Mouse (Mus musculus) induced T-regulatory cell, adult 2 months (primary cell): ENCODE measurements at regions not wholly inside any gene's neighbourhood (a gene's known extent, or its start where the extent isn't known, plus 50 kb on each side); places are given as distances from the start of the nearest gene placed in this dataset.

Experiments
- DNase-seq: peaks from one replicate; pipeline ENCODE4 v3.0.0-alpha.2; 2012; ENCODE audit warnings: low read depth

DNA sequence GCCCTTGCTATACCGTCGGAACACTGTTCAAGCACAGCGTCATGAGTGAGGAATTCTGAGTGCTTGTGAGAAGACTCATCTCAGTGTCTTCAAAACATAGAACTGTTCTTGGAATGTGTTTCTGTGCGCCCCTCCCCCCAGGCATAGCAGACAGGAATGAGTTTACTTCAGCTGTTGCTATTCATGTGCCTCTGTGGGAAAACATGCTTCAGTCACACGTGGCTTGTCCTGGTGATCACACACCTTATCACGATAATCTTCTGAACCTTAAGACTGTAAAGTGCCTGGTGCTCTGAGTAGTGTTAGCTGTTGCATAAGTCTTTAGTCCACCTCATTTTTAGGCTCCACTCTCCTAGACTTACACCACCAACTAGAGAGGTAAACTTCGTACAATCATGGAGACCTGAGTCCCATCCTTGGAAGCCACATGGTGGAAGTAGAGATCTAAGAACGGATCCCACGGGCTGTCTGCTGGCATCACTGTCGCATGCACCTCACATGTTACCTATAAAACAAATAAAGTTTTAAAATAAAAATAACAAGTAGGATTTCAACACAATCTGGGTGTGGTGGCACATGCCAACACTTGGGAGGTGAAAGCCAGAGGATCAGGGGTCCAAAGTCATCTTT, 1143.8 kb downstream of the 4930447A16Rik start:
- DNase-seq: no peak

DNA sequence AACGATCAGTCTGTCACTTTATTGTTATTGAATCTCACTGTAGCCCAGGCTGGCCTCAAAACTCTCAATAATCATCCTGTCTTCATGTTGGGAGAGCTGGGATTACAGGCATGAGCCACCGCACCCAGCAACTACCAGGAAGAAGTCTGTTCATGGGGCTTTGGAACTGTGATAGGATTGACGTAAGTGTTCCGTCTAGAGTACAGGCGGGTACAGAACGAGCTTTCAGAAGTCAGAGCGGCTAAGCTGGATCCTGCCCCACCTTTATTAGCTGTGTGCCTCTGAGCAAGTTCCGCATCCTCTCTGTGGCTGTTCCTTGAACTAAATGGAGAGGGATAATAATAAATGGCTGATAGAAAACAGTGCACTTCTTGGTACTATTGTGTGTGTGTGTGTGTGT, 1144.8 kb downstream of the 4930447A16Rik start:
- DNase-seq: no peak

DNA sequence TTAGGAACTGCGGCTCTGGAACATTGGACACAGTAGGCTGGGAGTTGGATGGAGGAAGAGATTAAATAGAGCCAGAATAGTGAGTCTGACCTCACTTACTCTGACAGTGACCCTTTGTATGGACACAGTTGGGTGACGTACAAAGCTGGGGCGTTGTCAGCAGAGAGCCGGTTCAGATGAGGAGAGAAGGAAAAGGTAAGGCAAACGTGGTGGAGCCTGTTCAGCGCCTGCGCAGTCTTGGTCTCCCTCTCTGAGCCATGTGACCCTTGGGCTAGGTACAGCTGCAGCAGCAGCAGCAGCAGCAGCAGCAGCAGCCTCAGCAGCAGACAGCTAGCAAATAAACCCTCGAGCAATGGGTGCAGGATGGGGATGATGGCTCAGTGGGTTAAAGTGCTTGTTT, 1145.4 kb downstream of the 4930447A16Rik start:
- DNase-seq: no peak

DNA sequence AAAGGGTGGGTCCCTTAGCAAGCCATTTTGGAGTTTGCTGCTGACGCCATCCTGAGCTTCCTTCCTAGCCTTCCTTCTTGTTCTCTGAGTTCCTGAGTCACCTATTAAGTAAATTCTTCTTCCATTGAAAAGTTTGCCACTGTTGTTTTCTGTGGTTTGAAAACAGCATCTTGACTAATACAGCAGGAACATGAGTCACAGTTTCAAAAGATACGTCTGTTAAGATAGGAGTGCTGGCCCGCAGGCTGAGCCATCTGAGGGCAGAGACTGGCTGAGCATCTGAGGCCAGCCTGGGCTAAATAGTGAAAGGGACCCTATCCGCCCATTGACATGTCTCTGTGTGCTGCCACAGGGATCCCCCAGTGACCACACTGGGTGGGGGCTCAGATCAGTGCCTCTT, 1147.3 kb downstream of the 4930447A16Rik start:
- DNase-seq: no peak

DNA sequence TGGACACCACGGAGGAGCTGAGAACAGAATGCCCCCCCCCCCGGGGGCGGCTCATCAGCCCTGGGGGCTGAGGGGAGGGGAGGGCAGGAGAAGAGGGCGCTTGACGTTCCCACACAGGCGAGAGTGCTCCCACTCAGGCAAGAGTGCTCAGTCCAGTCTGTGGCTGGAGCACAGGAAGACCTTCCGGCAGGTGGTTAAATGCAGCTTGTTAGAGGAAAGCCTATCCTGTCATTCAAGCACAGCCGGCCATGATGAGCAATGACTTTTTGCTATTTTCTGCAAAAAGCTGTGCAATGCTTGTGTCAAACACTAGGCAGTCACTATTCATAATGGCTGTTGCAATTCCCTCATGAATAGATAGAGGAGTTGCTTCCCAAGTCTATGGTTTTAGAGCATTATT, 1149.1 kb downstream of the 4930447A16Rik start:
- DNase-seq: no peak

DNA sequence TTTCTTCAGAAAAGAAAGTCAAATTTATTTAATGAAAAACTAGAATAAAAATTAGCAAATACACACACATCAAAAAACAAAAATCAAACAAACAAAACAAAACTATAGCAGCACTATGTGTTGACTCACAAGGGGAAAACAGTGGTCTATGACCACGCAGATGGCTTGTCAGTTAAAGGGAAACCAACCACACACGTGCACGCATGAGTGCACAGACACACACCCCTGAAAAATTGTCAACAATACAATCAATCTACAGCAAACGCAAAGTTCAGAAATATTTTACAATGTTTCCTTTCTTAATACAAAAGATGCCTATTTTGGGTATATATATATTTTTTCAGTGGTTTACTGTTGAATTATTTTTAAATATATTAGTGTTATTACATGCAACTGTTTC, 1149.9 kb downstream of the 4930447A16Rik start:
- peak; percentile 29 for DNase-seq

DNA sequence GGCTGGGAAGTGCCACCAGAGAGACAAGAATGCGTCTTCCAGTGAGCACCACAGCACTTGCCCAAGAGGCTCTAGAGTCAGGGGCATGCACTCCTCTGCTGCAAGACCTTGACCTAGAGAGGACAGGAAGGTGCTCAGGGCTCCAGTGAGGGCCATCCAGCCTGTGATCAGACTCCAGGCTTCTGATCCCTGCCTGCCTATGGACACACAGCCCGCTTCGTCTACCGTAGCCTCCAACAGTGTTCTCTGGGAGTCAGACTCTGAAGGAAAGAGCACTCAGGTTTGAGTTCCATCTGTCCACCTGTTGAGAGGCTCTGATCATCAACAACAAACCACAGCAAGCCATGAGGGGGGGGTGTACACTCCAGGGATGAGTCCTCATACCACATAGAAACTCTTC, 1152.3 kb downstream of the 4930447A16Rik start:
- no peak for DNase-seq

DNA sequence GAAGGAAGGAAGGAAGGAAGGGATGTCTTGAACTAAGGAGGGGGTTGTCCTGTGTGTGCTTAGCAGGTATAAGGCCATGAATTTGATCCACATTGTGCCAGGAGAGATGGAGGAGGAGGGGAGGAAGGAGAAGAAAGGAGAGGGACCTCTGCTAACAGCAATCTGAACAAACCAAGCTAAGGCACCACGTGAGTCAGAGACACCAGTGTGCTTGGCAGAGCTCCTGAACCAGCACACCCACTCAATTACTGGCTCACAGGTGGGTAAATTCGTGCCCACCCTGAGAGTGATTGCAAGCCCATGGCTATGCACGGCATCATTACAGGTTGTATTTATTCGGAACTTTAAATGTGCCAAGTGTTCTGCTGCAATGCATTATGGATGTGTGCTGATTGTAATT, 1154.1 kb downstream of the 4930447A16Rik start:
- DNase-seq: no peak

DNA sequence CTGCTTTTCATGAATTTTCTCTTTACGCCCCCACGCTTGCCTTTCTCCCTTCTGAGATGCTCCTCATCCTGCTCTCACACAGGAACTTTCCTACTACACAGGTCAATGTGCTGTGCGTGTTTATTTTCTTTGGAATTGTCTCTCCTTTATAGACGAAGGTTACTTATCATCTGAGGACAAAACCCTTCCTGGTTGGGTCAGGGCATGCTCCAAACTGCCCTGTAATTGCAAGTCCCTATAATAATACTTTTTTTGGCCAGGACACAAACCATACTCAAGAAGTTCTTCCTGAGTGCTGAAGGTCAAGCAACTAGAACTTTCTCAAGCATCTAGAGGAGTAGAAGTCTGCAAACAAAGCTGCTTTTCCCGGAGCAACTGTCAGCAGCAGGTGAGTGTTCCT, 1158.1 kb downstream of the 4930447A16Rik start:
- no peak for DNase-seq

DNA sequence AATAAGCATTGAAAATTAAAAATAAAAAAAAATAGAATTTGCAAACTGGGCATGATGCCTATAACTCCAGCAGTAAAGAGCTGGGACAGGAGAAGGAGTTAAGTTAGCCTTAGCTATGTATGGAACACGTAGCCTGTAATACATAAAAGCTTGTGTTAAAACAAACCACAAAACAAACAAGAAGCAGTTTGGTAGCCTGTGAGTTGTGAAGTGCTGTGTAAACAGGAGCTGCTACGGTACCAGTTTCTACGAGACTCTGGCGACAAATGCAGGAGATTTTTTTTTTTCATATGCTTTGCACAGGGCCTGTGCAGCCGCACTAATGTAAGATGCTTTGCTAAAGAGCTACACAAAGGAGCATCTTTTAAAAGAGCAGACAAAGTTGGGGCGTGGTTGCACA, 1159.1 kb downstream of the 4930447A16Rik start:
- DNase-seq: no peak

DNA sequence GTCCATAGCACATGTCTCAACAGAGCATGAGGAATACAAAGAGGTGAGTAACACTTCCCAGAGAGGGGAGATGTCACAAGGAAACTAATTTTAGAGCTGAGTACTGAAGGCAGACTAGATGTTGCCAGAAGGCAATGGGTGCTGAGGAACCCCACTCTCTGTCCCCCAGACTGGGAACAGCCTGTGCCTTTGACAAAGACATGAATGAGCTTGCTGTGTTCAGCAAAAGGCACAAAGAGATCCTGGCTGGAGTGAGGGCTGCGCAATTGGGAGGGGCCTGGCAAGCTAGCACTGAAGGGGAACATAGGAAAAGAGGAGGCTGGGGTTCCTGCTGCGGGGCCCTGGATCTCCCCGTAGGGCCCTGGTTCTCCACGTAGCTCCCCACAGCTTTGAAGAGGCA, 1160.3 kb downstream of the 4930447A16Rik start:
- no peak for DNase-seq

DNA sequence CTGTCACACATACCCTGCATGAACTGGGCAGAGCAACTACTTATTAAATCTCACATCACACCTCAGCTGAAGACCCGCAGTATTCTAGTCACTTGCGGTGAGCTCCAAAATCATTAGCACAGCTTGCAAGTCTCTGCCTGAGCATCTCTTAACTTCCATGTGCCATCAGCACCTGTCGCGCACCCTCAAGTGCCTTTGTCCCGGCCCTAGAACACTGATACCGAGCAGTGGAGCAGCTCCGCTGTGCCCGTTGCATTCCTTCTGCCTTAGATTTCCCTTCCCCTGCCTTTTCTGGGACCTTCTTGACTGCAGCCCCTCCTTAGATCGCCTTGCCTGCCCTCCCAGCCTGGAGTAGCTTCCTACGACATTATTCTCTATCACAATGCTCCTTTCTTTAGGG, 1161.2 kb downstream of the 4930447A16Rik start:
- no peak for DNase-seq

DNA sequence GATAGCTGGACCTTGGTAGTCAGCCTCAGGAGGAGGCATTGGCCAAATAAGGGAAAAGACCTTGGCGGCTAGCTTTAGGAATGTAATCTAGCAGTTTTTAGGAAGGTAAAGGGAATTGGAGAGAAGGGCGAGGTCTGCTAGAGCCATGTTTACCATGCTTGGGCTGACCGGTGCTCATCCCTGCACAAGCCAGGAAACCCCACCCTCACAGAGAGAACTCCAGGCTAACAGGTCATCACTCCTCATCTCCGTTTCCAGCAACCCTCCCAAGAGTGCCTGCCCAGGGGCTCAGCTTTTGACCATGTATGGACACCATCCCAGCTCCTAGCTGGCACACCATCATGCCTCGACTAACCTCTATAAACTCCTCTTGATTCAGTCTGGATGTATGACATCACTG, 1162.9 kb downstream of the 4930447A16Rik start:
- DNase-seq: no peak

DNA sequence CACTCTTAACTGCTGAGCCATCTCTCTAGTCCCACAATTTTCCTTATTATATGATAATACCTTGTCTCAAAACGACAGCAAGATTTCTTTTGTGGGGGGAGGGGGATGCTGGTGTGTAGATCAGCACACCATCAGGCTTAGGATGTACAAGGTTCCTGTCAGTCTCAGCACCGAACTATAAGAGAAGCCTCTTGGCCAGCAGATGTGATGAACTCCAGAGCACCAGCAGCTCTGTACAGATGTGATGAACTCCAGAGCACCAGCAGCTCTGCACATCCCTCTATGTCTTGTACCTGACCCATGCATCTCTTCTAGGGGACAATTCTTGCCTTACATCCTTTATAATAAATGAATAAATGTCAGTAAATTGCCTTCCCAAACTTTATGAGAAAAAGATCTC, 1163.7 kb downstream of the 4930447A16Rik start:
- no peak for DNase-seq

DNA sequence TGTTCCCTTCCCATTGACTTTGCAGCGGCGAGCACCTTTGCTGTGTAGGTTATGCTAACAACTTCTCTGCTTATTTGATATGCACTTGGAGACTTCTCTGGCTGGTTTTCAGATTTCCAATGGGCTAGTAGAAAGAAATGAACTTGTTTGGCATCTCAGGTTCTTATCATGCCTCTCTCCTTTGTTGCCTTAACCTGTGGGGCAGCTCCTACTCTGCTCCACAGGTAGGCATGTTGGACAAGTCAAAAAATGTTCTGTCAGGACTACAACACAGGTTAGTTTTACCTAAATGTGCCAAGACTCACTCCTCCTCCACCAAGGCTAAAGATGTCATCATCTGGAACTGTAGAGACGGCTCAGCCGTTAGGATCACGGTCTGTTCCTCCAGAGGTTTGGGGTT, 1164.3 kb downstream of the 4930447A16Rik start:
- DNase-seq: no peak

DNA sequence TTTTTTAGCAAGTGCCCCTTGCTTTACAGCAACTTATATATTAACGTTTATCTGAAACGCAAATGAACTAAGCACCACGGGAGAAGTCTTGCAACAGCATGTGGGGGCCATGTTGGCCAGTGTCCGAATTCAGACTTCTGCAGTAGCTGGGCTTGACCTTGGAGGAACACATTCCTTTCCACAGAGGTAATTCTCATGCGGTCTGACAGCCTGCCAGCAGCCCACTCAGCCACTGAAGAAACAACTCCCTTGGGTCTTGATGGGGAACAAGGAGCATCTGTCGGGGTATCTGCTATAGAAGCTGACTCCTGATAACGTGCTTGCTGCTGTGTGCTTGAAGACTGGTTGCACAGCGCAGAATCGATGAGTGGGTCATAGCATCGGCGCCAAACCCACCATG, 1168.7 kb downstream of the 4930447A16Rik start:
- DNase-seq: no peak

DNA sequence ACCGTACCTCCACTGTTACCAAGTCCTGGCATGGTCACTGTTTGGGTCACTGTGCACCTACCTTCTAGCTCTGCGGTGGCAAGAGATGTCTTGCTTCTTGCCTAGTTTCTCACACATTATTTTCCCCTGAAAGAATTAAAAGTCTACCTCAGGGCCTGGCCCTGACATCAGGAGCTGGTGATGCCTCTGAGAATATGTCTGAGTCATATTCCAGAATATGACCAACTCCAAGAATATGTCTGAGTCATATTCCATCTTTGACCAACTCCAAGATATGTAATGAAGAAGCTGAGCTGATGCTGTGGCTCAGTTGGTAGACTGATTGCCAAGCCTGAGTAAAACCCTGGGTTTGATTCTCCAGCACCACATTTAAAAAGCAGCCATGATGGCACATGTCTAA, 1169.4 kb downstream of the 4930447A16Rik start:
- no peak for DNase-seq

DNA sequence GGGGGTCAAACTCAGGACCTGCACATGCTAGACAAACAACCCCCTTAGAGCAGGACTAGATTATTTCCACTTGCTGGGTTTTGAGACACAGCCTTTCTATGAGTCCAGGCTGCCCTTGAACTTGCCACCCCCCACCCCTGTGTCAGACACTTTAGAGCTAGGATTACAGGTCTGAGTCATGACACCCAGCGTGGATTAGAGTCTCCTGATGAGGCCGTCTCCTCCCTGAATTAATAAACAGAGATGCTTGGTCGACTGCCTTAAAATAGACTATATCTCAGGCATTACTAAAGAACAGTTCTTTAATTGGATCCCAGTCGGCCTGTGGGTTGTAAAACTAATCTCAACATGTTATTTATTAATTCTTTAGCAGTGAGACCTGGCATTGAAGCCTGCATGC, 1170.5 kb downstream of the 4930447A16Rik start:
- no peak for DNase-seq

DNA sequence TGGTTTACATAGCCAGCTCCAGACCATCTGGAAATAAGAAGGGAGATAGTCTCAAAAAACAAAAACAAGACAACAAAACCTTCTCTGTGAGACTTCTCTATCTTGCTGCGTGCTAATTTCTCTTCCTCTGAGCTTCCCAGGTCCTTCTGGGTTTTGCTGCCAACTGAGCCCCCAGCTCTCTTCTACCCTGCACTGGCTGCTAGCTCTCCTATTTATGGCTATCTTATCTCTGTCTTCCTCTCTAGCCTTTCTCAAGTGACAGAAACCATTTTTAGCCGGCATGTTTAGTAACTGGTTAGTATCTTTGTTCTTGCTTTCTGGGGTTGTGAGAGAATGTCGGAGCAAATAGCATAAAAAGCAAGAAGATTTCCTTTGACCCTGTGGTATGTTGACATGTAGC, 1172.1 kb downstream of the 4930447A16Rik start:
- no peak for DNase-seq

DNA sequence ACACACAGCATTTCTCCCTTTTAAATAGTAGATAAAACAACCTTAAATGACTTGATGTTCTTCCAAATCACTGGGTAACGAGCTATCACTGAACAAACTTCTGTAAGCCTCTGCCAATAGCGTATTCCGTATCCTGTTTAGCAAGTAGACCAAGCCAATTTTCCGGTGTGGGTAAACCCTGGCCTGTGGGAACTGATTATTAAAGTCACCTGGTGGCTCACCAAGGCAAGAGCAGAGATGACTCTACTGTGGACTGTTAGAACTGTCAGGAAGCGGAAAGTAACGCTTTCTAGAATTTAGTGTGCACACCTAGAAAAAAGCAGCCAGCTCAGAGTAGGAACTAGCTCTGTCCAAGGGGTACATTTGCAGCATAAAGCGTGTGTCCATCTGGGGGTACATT, 1176.1 kb downstream of the 4930447A16Rik start:
- DNase-seq: peak; percentile 91

DNA sequence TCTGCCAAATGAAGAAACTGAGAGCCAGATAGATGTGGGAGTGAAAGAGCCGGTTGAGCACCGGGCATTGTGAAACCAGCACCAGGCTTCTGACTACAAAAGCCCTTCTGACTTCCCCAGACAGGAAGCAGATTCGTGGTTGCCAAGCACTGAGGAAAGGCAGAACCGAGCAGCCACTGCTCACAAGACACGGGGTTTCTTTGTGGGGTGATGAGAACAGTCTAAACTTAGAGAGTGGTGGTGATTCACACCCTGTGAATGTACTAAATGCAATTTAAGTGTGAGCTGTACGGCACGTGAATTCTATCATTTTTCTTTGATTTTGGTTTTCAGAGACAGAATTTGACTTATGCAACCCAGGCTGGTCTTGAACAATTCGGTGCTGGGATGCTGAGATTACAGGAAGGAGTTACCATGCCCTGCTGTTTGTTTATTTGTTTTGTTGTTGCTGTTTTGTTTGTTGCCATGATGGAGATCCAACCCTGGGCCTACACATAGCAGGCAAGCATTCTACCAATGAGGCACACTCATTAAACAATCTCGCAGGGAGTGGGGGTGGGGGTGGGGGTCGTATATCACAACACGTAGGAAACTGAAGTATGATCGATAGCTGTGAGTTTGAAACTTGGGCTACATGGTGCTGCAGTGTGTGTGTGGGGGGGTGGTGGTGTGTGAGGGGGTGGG, 1177.0 kb downstream of the 4930447A16Rik start:
- DNase-seq: peak; percentile 91

DNA sequence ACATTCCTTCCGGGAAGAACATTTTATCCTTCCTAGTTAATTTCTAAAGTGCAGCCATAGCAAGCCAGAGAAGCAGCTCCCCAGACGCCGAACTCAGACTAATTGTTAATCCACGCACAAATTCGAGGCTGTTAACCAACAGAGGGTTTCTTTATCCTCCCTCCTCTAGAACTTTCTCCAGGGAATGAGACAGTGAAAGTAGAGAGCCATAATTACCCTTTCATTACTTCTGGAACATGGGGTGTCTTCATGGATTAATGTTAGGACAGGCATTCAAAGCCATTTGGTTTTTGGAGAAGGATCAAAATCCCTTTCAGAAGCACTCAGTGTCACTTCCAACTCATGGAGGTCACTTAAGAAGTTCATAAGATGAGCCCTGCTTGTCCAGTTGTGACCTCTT, 1178.6 kb downstream of the 4930447A16Rik start:
- DNase-seq: peak; percentile 25

DNA sequence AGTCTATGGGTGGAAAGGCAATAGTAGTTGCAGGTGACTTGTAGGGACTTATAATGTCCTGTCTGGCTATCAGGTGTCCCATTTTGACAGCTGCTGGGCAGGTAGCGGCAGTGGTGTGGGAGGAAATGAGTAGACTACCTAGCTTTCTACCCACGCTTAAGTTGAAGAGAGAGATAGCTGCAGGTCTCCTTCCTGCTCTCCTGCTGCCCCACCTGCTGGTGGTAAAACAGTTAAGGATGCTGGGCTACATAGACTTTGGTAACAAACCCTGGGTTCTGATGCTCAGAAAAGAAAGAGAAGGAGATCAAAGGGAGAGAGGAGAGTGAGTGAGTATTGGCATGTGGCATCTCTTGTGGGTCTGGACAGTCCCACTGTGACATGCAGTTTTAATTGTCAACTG, 1182.0 kb downstream of the 4930447A16Rik start:
- DNase-seq: peak; percentile 86

DNA sequence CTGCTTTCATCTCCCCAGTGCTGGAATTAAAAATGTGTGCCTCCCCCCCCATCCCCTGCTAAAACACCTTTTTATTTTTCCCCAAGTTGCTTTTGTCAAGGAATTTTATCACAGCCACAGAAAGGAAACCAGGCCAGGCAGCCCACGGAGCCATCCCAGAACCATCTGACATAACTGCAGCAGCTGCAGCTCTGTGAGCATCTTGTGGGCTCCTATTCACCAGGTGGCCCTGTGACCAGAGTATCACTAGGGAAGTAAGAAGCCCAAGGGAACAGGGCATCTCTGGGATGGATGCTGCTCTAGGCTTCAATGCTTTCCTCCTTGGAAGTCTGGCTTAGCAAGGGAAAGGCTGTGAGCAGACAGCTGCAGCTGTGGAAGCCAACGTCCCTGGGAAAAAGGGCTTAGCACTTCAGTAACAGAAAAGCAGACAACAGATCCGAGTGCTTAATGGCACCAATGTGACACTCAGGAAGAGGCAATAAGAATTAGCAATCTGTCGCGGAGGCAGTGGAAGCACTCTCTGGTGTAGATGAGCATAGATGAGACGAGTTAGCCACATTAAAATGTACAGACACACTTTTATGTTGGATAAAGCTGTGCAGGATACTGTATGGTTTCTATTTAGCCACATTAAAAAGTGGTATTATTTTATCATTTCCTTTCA, 1183.0 kb downstream of the 4930447A16Rik start:
- no peak for DNase-seq
